Mouse (Mus musculus) fat pad, adult 2 months (tissue): Measurements from ENCODE around the gene Gm11214.
A peak's percentile ranks its signal among the peaks of the same experiment; 100 is the strongest.

Source experiments
- DNase-seq: peaks from one replicate; pipeline ENCODE4 v3.0.0-alpha.2; 2011; ENCODE audit warnings: low read depth, low spot score; ENCODE audit errors: extremely low read depth

Gene Gm11214

GRCm38 (mm10) chr4:63661426-63661825 is 1.8 kb downstream of the Gm11214 start:
- no peak for DNase-seq

GRCm38 (mm10) chr4:63659775-63660174 is 3.4 kb downstream of the Gm11214 start:
- no peak for DNase-seq

GRCm38 (mm10) chr4:63659086-63659485 is 4.1 kb downstream of the Gm11214 start:
- DNase-seq, result no peak

- no peak for DNase-seq
These were observed 8.8 kb downstream of the Gm11214 start for GRCm38 (mm10) chr4:63654381-63654780.

GRCm38 (mm10) chr4:63643956-63644726 is 19.0 kb downstream of the Gm11214 start:
- no peak for DNase-seq

DNA sequence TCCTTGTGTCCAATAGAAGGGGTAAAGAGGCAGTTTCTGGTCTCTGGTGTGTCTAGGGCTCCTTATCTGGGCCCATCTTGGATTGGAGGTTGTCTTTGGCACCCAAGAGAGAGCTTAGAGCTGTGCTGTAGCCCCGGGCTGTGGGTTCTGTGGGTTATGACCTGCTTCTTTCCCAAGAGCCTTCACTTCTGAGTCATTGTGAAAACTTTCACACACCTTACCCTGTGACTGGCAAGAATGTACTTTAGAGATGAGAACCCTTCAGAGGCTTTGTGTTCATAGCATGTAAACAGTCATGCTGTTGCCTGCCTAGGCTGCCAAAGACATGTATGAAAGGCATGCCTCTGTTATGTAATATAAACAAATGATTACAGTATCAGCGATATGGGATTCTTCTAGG is 23.3 kb downstream of the Gm11214 start:
- peak; percentile 61 for DNase-seq

GRCm38 (mm10) chr4:63638603-63639002 is 24.6 kb downstream of the Gm11214 start:
- peak; percentile 7 for DNase-seq

DNA sequence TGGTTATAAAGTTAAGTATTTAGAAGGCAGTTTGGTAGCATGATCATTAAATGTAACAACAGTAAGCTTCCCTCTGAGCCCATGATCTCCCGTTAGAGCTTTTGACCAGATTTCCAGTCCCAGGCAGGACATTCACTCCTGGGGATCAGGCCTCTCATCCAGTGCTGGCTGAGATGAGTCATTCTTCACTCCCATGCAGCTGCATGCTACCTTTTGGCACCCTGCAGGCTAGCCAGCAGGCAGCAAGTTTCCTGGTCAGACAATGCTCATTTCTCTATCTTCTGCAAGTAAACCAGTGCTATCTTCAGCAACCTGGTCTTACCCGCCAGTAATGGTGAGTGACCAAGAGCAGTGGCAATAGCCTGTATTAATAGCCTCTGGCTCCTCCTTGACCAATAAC is 30.0 kb downstream of the Gm11214 start:
- no peak for DNase-seq

GRCm38 (mm10) chr4:63627111-63627510 is 36.1 kb downstream of the Gm11214 start:
- DNase-seq, result no peak

DNA sequence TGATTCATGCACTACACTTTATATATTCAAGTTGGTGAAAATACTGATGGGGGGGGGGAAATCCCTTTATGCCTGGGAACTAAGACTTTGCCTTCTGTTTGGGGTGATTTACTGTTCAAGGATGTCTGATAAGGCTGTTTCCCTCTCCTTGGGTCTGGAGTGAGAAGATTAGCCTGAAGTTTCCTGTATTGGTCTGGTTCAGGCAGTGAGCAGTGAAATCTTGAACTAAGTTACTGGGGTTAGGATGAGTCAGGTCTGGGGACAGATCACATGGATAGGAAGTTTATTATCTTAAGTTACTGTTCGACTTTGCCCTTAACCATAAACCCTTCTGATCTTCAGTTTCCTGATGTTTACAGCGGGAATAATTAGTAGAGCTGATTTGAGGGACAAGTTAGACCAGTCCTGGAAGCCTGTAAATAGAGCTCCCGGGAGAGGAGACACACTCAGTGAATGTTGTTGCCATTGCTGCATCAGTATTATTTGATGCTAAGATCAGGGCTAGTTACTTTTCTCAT is 37.6 kb downstream of the Gm11214 start:
- DNase-seq, result no peak

DNA sequence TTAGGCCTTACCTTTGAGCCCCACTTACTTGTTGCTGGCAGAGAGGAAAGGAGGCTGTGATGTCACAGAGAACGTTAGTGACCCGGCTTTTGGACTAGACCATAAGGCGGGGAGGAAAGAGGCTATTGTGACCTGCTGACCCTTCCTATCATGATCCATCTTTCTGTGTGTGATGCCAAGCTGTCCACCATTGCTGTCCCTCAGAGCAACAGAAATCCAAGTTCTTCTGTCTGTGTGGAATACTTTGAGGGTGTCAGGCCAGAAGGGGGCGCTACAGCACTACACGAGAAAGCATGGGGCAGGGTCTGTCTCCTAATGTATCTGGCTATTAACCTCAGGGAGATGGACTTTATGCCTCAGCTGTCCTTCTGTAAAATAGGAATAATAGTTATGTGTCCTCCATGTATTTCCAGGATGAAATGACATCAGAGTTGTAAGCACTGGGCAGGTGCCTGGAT is 40.8 kb downstream of the Gm11214 start, which contains the start of gene Tex48:
Gene Tex48, minus strand, starts transcription at position 51 of the 458 bp plus-strand sequence.
- DNase-seq, result no peak

DNA sequence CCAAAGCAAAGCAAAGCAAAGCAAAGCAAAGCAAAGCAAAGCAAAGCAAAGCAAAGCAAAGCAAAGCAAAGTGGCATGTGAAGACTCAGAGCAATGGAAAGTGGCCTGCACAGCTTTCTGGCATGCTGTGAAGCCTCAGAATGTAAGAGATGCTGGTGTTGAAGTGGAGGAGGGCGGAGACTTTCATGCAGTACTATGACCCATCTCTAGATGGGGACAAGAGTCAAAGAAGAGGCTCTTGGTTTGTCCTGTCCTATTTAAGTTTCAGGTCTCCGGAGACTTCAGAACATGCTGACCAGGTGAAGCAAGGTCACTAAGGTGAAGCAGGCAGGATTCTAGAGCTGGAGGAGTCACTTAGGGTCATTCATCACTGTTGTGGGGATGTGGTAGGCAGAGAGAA is 41.3 kb downstream of the Gm11214 start:
- no peak for DNase-seq
